Mouse (Mus musculus): ENCODE results near the gene Abraxas1. TPM values are rescaled to one million over a fixed set of nuclear protein-coding genes. Genes with fewer than 3 reads are reported as not detected.

Gene Abraxas1
- polyA plus RNA-seq, 1 experiment from 2014 or later = 33.4 TPM

Other genes with a start within 250 kb of the Abraxas1 start
- 5.3 and 5.5 TPM in 2 replicates for gene Plac8, start 248.7 kb downstream of the Abraxas1 start, polyA plus RNA-seq (2014; fragmentation: Nextera tagmentation; extraction: Ambion mirVana)
- gene Coq2, start 145.8 kb downstream of the Abraxas1 start, polyA plus RNA-seq (2014; fragmentation: Nextera tagmentation; extraction: Ambion mirVana) = 62.2 and 64.0 TPM in 2 replicates
- 1.1 and 2.2 TPM in 2 replicates for gene Hpse, start 101.2 kb downstream of the Abraxas1 start, polyA plus RNA-seq (2014; fragmentation: Nextera tagmentation; extraction: Ambion mirVana)
- gene Helq, start 22.4 kb downstream of the Abraxas1 start, polyA plus RNA-seq (2014; fragmentation: Nextera tagmentation; extraction: Ambion mirVana) = 17.6 and 21.6 TPM in 2 replicates
- 178 TPM in 2 replicates for gene Mrps18c, start 22.3 kb downstream of the Abraxas1 start, polyA plus RNA-seq (2014; fragmentation: Nextera tagmentation; extraction: Ambion mirVana)
- gene Gpat3, start 24.7 kb upstream of the Abraxas1 start, polyA plus RNA-seq (2014; fragmentation: Nextera tagmentation; extraction: Ambion mirVana) = 0.46 and 0.99 TPM in 2 replicates

All from embryonic facial prominence, embryonic 11.5 days (tissue).